Mouse (Mus musculus): ENCODE measurements around the gene Galnt9. TPM values are rescaled to one million over a fixed set of nuclear protein-coding genes. Genes with fewer than 3 reads are reported as not detected.

The Galnt9 gene
- polyA plus RNA-seq, 1 experiment from 2014 or later = 0.27 TPM

DNA sequence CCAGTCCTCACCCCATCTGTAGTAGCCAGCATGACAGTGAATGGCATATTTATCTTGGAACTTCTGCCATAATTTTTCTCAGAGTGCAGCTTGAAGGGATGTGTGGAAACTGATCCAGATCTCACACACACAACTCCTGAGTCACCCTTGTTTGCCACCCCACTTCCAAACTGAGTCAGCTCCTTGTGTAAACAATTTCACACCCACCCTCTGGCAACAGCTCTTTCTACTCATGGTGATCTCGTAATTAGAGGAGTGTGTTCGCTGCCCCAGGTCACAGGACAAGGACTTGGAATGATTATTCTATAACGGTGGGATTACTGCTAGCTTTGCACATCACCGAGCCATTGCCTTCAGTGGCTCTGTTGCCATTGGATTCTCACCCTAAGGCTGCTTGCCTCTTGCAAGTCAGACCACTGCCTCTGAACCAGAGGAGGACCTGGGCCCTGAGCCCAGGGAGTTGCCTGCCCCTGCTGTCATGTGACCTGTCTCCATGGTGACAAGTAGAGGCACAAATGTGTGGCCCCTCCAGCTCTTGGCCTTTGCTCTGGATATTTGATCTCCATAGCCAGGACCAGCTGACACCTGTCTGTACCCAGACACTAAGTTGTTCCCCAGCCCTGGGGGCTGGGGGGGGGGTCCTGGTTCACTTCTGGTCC is 21.0 kb downstream of the Galnt9 start:
- Histone ChIP-seq H3K9me3 (ENCODE audit: control insufficient read depth, low read length) (no peaks in the 10 kb centered on the region), H3K36me3 (ENCODE audit: control insufficient read depth, insufficient read depth, low read length) (no peaks in the 10 kb centered on the region), H3K9ac (ENCODE audit: low read depth, low read length) (no peak overlapping the region), H3K4me1 (ENCODE audit: control insufficient read depth, insufficient read depth, low read length) (0 out of 2 replicates have a peak, but pooled peaks cover 6% of the 10 kb centered on the region), H3K4me3 (ENCODE audit: low read length) (no peak overlapping the region), H3K27ac (ENCODE audit: low read length) (no peak overlapping the region), H3K27me3 (replicated peaks; ENCODE audit: control insufficient read depth, insufficient read depth, low read length) (no peaks in the 10 kb centered on the region), H3K4me2 (ENCODE audit: low read depth, low read length) (no peak overlapping the region)
- ATAC-seq = no peak
- 34% methylated on average over 4 of the region's 4 CpGs for WGBS

DNA sequence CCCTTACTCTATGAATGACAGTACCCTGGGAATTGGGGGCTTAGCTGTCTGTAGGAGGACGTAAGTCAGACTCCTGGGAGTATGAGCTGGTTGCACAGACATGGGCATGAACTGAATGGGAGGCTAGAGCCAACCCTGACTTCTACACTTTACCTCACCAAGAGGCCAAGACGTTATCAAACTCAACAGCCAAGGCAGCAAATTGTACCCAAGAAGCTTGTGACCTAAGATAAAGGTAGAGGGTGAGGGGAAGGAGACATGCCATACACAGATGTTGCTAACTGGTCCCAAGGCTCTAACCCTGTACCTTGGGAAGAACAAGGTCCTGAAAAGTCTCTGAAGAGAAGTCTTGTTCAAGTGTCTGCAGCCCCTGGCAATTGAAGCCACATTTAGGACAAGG is 23.4 kb downstream of the Galnt9 start:
- Histone ChIP-seq H3K9ac (ENCODE audit: low read depth, low read length) (no peak overlapping the region), H3K4me1 (ENCODE audit: control insufficient read depth, insufficient read depth, low read length) (0 out of 2 replicates have a peak, but pooled peaks cover 6% of the 10 kb centered on the region), H3K27me3 (replicated peaks; ENCODE audit: control insufficient read depth, insufficient read depth, low read length) (no peaks in the 10 kb centered on the region), H3K36me3 (ENCODE audit: control insufficient read depth, insufficient read depth, low read length) (no peaks in the 10 kb centered on the region), H3K27ac (ENCODE audit: low read length) (no peak overlapping the region), H3K4me2 (ENCODE audit: low read depth, low read length) (no peak overlapping the region), H3K9me3 (ENCODE audit: control insufficient read depth, low read length) (no peaks in the 10 kb centered on the region), H3K4me3 (ENCODE audit: low read length) (no peak overlapping the region)
- WGBS = 79% methylated on average over 2 of the region's 2 CpGs
- no peak for ATAC-seq

DNA sequence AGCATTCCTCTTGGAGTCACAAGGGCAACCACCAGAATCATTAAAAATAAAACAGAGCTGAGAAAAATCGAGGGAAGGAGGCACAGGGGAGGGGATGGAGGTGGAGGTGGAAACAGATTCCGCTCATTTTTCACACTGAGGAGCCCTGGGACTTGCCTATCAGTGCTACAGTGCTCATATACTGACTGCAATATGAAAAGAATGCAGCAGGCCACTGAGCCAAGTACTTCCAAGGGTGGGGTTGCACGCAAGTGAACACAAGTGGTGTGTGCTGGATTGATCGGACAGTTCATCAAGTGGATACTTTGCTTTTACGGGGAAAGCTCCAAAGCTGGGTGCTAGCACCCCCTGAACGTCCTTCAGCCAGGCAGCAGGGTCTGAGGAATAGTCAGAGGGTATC is 30.7 kb downstream of the Galnt9 start:
- 61% methylated on average over 6 of the region's 6 CpGs for WGBS
- no peaks in the 10 kb centered on the region for H3K27me3 ChIP-seq (replicated peaks; ENCODE audit: control insufficient read depth, insufficient read depth, low read length)
- H3K4me3 ChIP-seq (ENCODE audit: low read length) = no peak overlapping the region
- no peak overlapping the region for H3K27ac ChIP-seq (ENCODE audit: low read length)
- no peaks in the 10 kb centered on the region for H3K4me1 ChIP-seq (ENCODE audit: control insufficient read depth, insufficient read depth, low read length)
- no peak for ATAC-seq
- H3K4me2 ChIP-seq (ENCODE audit: low read depth, low read length) = no peak overlapping the region
- H3K9ac ChIP-seq (ENCODE audit: low read depth, low read length) = no peak overlapping the region
- H3K9me3 ChIP-seq (ENCODE audit: control insufficient read depth, low read length) = no peaks in the 10 kb centered on the region
- no peaks in the 10 kb centered on the region for H3K36me3 ChIP-seq (ENCODE audit: control insufficient read depth, insufficient read depth, low read length)

DNA sequence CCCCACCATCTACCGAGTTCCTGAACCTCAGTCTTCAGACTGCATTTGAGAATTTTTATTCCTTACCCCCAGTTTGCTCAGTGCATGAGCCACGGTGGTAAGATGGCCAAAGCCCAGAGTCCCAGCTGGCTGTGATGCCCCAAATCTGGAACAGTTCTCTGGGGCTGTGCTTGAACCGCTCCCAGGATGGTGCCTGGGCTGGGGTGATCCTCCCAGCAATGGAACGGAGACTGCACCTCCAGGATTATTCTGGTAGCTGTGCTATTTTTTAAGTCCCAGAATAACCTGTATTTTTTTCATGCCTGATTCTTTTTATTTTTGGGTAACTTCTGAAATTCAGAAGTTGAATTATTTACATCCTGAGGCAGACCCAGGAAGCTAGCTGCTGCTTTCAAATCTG is 35.1 kb downstream of the Galnt9 start:
- Histone ChIP-seq H3K9ac (ENCODE audit: low read depth, low read length) (no peak overlapping the region), H3K4me2 (ENCODE audit: low read depth, low read length) (no peak overlapping the region), H3K4me3 (ENCODE audit: low read length) (no peak overlapping the region), H3K27me3 (replicated peaks; ENCODE audit: control insufficient read depth, insufficient read depth, low read length) (no peaks in the 10 kb centered on the region), H3K27ac (ENCODE audit: low read length) (no peak overlapping the region), H3K9me3 (ENCODE audit: control insufficient read depth, low read length) (no peaks in the 10 kb centered on the region), H3K4me1 (ENCODE audit: control insufficient read depth, insufficient read depth, low read length) (no peaks in the 10 kb centered on the region), H3K36me3 (ENCODE audit: control insufficient read depth, insufficient read depth, low read length) (no peaks in the 10 kb centered on the region)
- 89% methylated on average over 4 of the region's 4 CpGs for WGBS
- no peak for ATAC-seq

DNA sequence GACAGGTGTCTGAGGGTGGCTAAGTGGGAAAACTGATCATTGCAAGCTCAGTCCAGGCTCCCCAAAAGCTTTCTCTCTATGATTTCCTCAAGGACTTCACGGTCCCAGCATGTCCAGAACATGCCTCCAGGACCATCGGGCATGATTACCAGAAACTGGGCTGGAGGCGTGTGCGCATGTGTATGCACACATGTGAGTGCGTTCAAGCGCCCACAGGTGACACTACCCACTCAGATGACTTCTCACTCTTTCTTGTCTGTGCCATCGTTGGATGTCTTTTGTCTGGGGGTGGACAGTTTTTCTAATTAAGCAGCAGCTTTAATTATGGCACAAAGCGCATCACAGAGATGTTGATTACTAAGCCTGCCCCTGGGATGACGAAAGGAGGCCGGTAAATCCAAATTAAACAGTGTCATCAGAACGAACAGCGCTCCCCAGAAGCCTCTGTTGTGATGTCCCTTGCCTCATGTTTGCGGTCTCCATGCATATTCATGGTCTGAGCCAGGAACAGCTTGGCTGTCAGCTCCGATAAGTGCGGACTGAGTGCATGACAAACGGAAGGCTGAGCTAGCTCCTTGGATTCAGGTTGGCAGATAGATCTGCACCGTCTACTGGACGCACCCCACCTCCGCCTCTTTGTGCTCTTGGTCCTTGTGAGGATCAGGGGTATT is 36.5 kb downstream of the Galnt9 start:
- no peaks in the 10 kb centered on the region for H3K4me1 ChIP-seq (ENCODE audit: control insufficient read depth, insufficient read depth, low read length)
- H3K9me3 ChIP-seq (ENCODE audit: control insufficient read depth, low read length) = no peaks in the 10 kb centered on the region
- WGBS = 83% methylated on average over 19 of the region's 19 CpGs
- no peaks in the 10 kb centered on the region for H3K27me3 ChIP-seq (replicated peaks; ENCODE audit: control insufficient read depth, insufficient read depth, low read length)
- no peak overlapping the region for H3K9ac ChIP-seq (ENCODE audit: low read depth, low read length)
- no peak for ATAC-seq
- no peak overlapping the region for H3K4me2 ChIP-seq (ENCODE audit: low read depth, low read length)
- no peak overlapping the region for H3K4me3 ChIP-seq (ENCODE audit: low read length)
- H3K36me3 ChIP-seq (ENCODE audit: control insufficient read depth, insufficient read depth, low read length) = no peaks in the 10 kb centered on the region
- H3K27ac ChIP-seq (ENCODE audit: low read length) = no peak overlapping the region

DNA sequence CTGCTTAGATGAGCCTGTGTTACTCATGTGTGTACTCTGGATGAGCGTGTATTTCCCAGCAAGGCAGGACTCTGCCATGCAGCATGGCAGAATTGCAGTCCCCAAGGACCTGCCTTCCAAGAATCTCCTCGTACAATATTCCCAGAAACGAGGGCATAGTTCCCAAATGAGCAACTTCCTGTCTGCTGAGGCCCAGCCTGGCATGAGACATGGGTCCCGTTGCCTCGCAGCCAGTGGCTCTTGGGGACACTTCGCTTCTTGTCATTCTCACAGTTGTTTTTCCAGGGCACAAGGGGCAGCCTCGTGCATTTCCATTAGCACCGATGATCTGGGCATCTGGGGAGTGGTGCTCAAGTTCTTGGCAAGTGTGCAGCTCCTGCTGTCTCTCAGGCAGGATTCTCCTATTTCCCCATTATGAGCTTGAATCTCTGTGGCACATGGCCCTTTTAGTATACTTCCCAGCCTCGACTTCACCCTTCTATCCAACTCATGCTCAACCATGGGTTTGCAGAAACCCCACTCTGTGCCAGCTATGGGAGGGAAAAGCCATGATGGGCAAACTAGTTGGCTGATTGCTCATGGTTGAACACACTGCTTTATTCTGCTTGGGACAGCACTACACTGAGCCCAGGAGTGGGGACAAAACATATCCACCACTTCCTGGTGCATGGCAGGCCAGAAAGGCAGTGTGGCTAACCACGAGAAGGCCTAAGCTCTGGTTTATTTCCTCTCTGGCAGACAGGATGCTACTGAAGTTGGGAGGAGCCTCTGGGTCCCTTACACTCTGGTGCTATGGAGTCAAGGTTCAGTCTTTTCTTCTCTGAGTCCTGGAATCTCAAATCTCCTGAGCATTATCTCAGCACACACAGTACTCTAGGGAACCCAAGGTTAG is 38.7 kb downstream of the Galnt9 start:
- H3K4me2 ChIP-seq (ENCODE audit: low read depth, low read length) = no peak overlapping the region
- H3K9ac ChIP-seq (ENCODE audit: low read depth, low read length) = no peak overlapping the region
- no peak for ATAC-seq
- H3K27me3 ChIP-seq (replicated peaks; ENCODE audit: control insufficient read depth, insufficient read depth, low read length) = no peaks in the 10 kb centered on the region
- no peak overlapping the region for H3K4me3 ChIP-seq (ENCODE audit: low read length)
- no peaks in the 10 kb centered on the region for H3K36me3 ChIP-seq (ENCODE audit: control insufficient read depth, insufficient read depth, low read length)
- 61% methylated on average over 10 of the region's 10 CpGs for WGBS
- no peak overlapping the region for H3K27ac ChIP-seq (ENCODE audit: low read length)
- H3K4me1 ChIP-seq (ENCODE audit: control insufficient read depth, insufficient read depth, low read length) = no peaks in the 10 kb centered on the region
- H3K9me3 ChIP-seq (ENCODE audit: control insufficient read depth, low read length) = no peaks in the 10 kb centered on the region

DNA sequence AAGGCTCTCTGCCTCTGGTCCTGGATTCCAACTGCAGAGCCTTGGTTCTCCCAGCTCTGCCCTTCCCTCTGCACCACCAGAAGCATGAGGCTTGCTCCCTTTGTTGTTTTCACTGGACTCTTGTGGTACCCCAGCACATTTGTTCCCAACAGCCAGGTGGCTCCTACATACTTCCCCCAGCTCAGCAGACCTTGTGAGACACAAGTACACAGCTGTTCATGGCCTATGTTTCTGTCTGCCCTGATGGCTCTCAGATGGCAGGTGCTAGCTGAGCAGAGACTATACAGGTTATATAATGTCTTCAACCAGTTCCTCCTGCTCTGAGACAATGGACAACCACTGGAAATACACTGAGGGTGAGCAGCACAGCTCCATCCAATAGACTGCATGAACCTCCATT is 43.3 kb downstream of the Galnt9 start:
- Histone ChIP-seq H3K4me2 (ENCODE audit: low read depth, low read length) (no peak overlapping the region), H3K9ac (ENCODE audit: low read depth, low read length) (no peak overlapping the region), H3K4me1 (ENCODE audit: control insufficient read depth, insufficient read depth, low read length) (no peaks in the 10 kb centered on the region), H3K27ac (ENCODE audit: low read length) (no peak overlapping the region), H3K27me3 (replicated peaks; ENCODE audit: control insufficient read depth, insufficient read depth, low read length) (no peaks in the 10 kb centered on the region), H3K36me3 (ENCODE audit: control insufficient read depth, insufficient read depth, low read length) (no peaks in the 10 kb centered on the region), H3K9me3 (ENCODE audit: control insufficient read depth, low read length) (no peaks in the 10 kb centered on the region), H3K4me3 (ENCODE audit: low read length) (no peak overlapping the region)
- ATAC-seq = no peak

DNA sequence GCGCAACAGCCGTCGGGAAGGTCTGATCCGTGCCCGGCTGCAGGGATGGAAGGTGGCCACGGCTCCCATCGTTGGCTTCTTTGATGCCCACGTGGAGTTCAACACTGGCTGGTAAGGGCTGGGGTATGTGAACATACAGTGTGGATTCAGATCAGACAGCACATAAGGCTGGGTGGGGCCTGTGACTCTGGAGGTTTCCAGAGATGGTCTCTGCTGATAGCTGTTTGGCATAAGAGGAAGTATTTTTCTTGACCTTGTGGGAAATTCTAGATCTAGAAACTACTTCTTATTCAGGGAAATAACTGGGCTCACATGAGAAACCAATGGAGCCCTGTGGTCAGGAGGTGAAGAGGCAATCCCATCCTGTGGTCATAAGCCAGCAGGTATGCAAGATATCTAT is 45.7 kb downstream of the Galnt9 start:
- no peaks in the 10 kb centered on the region for H3K9me3 ChIP-seq (ENCODE audit: control insufficient read depth, low read length)
- no peaks in the 10 kb centered on the region for H3K4me1 ChIP-seq (ENCODE audit: control insufficient read depth, insufficient read depth, low read length)
- WGBS = 92% methylated on average over 8 of the region's 8 CpGs
- no peak for ATAC-seq
- H3K9ac ChIP-seq (ENCODE audit: low read depth, low read length) = no peak overlapping the region
- no peak overlapping the region for H3K27ac ChIP-seq (ENCODE audit: low read length)
- no peak overlapping the region for H3K4me3 ChIP-seq (ENCODE audit: low read length)
- H3K27me3 ChIP-seq (replicated peaks; ENCODE audit: control insufficient read depth, insufficient read depth, low read length) = 0 out of 2 replicates have a peak, but pooled peaks cover 2% of the 10 kb centered on the region
- no peaks in the 10 kb centered on the region for H3K36me3 ChIP-seq (ENCODE audit: control insufficient read depth, insufficient read depth, low read length)
- H3K4me2 ChIP-seq (ENCODE audit: low read depth, low read length) = no peak overlapping the region

DNA sequence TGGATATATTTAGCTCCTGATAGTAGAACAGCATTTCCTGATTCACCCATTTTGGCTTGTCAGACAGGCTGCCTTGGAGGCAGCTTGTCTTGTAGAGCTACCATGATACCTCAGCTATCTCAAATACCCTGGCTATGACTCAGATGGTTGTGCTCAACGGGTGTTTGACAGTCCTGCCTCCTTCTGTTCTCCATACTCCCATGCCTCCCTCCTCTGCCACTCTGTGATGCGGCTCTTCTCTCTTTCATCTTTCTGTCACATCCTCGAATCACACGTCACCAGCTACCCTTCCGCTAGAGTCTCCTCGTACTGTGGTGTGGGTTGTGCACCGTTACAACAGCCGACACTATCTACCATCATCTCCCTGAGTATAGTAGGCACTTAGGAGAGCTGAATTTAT is 50.3 kb downstream of the Galnt9 start:
- ATAC-seq = no peak
- Histone ChIP-seq H3K4me2 (ENCODE audit: low read depth, low read length) (no peak overlapping the region), H3K9me3 (ENCODE audit: control insufficient read depth, low read length) (no peaks in the 10 kb centered on the region), H3K36me3 (ENCODE audit: control insufficient read depth, insufficient read depth, low read length) (no peaks in the 10 kb centered on the region), H3K27ac (ENCODE audit: low read length) (no peak overlapping the region), H3K27me3 (replicated peaks; ENCODE audit: control insufficient read depth, insufficient read depth, low read length) (0 out of 2 replicates have a peak, but pooled peaks cover 2% of the 10 kb centered on the region), H3K4me3 (ENCODE audit: low read length) (no peak overlapping the region), H3K9ac (ENCODE audit: low read depth, low read length) (no peak overlapping the region), H3K4me1 (ENCODE audit: control insufficient read depth, insufficient read depth, low read length) (no peaks in the 10 kb centered on the region)
- 85% methylated on average over 8 of the region's 8 CpGs for WGBS

Data from intestine, embryonic 16.5 days (tissue).